Mouse (Mus musculus) kidney, embryonic 14.5 days (tissue): ENCODE results near the gene Farsb. TPM values are rescaled to one million over a fixed set of nuclear protein-coding genes. Genes with fewer than 3 reads are reported as not detected.

ENCODE experiments used
- polyA plus RNA-seq: library from polyadenylated mRNA; unstranded; fragments of >200 nt; fragmentation: Nextera tagmentation; extraction: Ambion mirVana; gene quantifications from 2 replicates; pipeline ENCODE4 v1.2.1, GENCODE M21; 2014

The Farsb gene
- polyA plus RNA-seq, 1 experiment from 2014 or later: 148 TPM

Other genes with a start within 250 kb of the Farsb start
- 16.4 and 28.1 TPM in 2 replicates for gene Sgpp2, start 178.6 kb downstream of the Farsb start, polyA plus RNA-seq
- 0.60 TPM in 1 of 2 replicates, not detected in the other for gene Mogat1, start 22.1 kb upstream of the Farsb start, polyA plus RNA-seq
- gene BC035947, start 23.3 kb upstream of the Farsb start, polyA plus RNA-seq: 0.20 and 0.24 TPM in 2 replicates
- gene Acsl3, start 168.9 kb upstream of the Farsb start, polyA plus RNA-seq: 45.8 and 97.7 TPM in 2 replicates
- gene Utp14b, start 169.1 kb upstream of the Farsb start, polyA plus RNA-seq: 3.0 and 7.6 TPM in 2 replicates